Mouse (Mus musculus): ENCODE measurements around the gene Vmn2r32.
"Not testable (repeated sequence)": the region's sequence is repeated elsewhere in the genome, so short reads cannot be mapped to it uniquely, and the experiment has no call there.

Gene Vmn2r32

GRCm38 (mm10) chr7:7479918-7480317, at the start of gene Vmn2r32:
Gene Vmn2r32, minus strand, starts transcription at chr7:7480018.
- not testable (repeated sequence) for DNase-seq (ENCODE audit: low spot score in 2 of 2)
